Mouse (Mus musculus): Measurements from ENCODE around the gene Abcc5. TPM values are rescaled to one million over a fixed set of nuclear protein-coding genes. Genes with fewer than 3 reads are reported as not detected.
A peak's percentile ranks its signal among the peaks of the same experiment; 100 is the strongest.

The Abcc5 gene
- polyA plus RNA-seq, 1 experiment from 2014 or later = 150 TPM

DNA sequence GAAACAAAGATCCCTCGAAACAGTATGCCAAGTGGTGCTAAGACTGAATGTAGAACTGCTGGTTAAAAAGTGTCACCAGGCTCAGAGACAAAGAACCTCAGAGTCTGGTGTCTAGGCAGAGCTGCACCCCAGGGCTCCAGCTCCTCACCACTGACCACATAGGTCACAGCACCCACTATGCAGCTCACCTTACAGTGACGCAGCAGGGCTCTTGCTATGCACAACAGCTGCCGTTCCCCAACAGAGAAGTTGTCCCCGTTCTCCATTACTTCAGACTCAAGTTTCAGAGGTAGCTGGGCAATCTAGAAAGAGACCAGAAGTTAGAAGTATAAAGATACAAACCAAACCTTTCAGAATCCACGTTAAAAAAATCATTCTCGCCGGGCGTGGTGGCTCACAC, 91.3 kb downstream of the Abcc5 start:
- H3K4me1 ChIP-seq (replicated peaks) = no peaks in the 10 kb centered on the region
- no peak overlapping the region for H3K9ac ChIP-seq (replicated peaks)
- peaks cover 82% of the 10 kb centered on the region for H3K36me3 ChIP-seq
- 93% methylated on average over 8 of the region's 8 CpGs for WGBS
- no peaks in the 10 kb centered on the region for H3K27me3 ChIP-seq
- H3K9me3 ChIP-seq = no peaks in the 10 kb centered on the region
- H3K27ac ChIP-seq = no peak overlapping the region
- H3K4me2 ChIP-seq (replicated peaks) = no peak overlapping the region
- H3K4me3 ChIP-seq (replicated peaks) = no peak overlapping the region
- no peak for ATAC-seq

DNA sequence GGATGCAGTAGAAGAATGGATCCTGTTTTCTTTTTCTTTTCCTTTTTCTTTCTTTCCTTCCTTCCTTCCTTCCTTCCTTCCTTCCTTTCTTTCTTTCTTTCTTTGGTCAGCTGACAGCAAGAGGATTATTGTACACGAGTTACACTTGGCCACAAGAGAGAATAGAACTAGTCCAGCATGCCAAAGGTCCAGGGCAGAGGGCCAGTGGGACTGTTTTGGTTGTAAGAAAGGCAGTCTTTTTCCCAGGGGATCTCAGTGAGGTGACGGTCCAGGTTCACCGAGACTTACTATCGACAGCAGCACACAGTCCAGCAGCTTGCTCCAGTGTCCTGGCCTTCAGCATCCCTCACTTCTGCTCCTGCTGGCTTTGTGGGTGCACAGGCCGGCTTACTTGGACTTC, 97.9 kb downstream of the Abcc5 start:
- ATAC-seq = no peak
- WGBS = 93% methylated on average over 5 of the region's 5 CpGs
- Histone ChIP-seq H3K4me3 (replicated peaks) (no peak overlapping the region), H3K9ac (replicated peaks) (no peak overlapping the region), H3K36me3 (peaks cover 47% of the 10 kb centered on the region), H3K4me2 (replicated peaks) (no peak overlapping the region), H3K27me3 (no peaks in the 10 kb centered on the region), H3K9me3 (no peaks in the 10 kb centered on the region), H3K4me1 (replicated peaks) (no peaks in the 10 kb centered on the region), H3K27ac (no peak overlapping the region)

DNA sequence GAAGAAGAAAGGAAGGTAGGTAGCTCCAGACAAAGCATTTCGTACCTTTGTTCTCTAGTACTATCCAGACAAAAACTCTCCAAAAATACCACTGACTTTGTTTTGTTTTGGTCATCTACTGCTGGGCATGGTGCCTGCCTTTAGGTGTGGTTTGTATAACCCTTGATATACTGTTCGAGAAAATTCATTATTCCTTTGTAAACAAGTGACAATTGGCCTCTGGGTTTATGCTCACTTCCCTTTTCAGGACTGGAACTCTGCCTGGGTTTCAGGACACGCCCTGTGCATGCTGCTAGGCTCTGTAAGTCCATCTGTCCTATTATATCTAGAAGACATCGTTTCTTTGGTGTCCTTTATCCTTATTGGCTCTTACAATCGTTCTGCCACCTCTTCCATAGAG, 100.9 kb downstream of the Abcc5 start, which contains the start of gene Cyp2ab1:
TSS of gene Cyp2ab1 (minus strand) at position 119 of the 400 bp plus-strand sequence.
- WGBS = 81% methylated on average over 5 of the region's 5 CpGs
- H3K9me3 ChIP-seq = no peaks in the 10 kb centered on the region
- H3K4me1 ChIP-seq (replicated peaks) = no peaks in the 10 kb centered on the region
- no peak within 1 kb of the TSS for H3K27ac ChIP-seq
- peaks cover 21% of the 10 kb centered on the region for H3K36me3 ChIP-seq
- no peak within 1 kb of the TSS for H3K4me2 ChIP-seq (replicated peaks)
- no peak for ATAC-seq
- H3K27me3 ChIP-seq = no peaks in the 10 kb centered on the region
- no peak within 1 kb of the TSS for H3K9ac ChIP-seq (replicated peaks)
- no peak within 1 kb of the TSS for H3K4me3 ChIP-seq (replicated peaks)

- Histone ChIP-seq H3K9ac (replicated peaks) (no peak overlapping the region), H3K4me3 (replicated peaks) (no peak overlapping the region), H3K9me3 (no peaks in the 10 kb centered on the region), H3K27me3 (no peaks in the 10 kb centered on the region), H3K4me1 (replicated peaks) (no peaks in the 10 kb centered on the region), H3K36me3 (peaks cover 8% of the 10 kb centered on the region), H3K27ac (no peak overlapping the region), H3K4me2 (replicated peaks) (no peak overlapping the region)
- ATAC-seq = no peak
- WGBS = 81% methylated on average over 5 of the region's 5 CpGs
Measured at GRCm38 (mm10) chr16:20323907-20324306, 102.3 kb downstream of the Abcc5 start.

DNA sequence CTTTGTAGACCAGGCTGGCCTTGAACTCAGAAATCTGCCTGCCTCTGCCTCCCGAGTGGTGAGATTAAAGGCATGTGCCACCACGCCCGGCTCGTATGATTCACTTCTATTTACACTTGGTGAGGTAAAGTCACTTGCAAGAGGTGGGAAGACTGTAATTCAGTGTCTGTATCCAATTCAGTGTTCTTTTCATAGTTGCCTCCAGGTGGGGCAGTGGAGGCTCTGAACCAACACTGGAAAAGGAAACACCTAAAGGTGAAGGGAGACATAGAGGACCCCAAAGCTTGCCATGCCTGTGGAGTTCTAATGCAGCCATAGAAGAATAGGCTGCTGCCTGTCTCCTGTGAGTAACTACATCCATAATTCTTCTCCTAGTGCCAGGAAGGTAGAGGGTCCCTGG, 103.9 kb downstream of the Abcc5 start:
- Histone ChIP-seq H3K27me3 (no peaks in the 10 kb centered on the region), H3K4me2 (replicated peaks) (no peak overlapping the region), H3K27ac (no peak overlapping the region), H3K36me3 (no peaks in the 10 kb centered on the region), H3K9me3 (no peaks in the 10 kb centered on the region), H3K4me1 (replicated peaks) (no peaks in the 10 kb centered on the region), H3K9ac (replicated peaks) (no peak overlapping the region), H3K4me3 (replicated peaks) (no peak overlapping the region)
- WGBS = 89% methylated on average over 4 of the region's 4 CpGs
- no peak for ATAC-seq

GRCm38 (mm10) chr16:20316770-20317169, 109.4 kb downstream of the Abcc5 start:
- no peak overlapping the region for H3K9ac ChIP-seq (replicated peaks)
- H3K36me3 ChIP-seq = no peaks in the 10 kb centered on the region
- no peak overlapping the region for H3K4me3 ChIP-seq (replicated peaks)
- no peak overlapping the region for H3K27ac ChIP-seq
- no peaks in the 10 kb centered on the region for H3K4me1 ChIP-seq (replicated peaks)
- H3K4me2 ChIP-seq (replicated peaks) = no peak overlapping the region
- WGBS = 86% methylated on average over 6 of the region's 6 CpGs
- H3K27me3 ChIP-seq = no peaks in the 10 kb centered on the region
- ATAC-seq = no peak
- H3K9me3 ChIP-seq = no peaks in the 10 kb centered on the region

- no peaks in the 10 kb centered on the region for H3K36me3 ChIP-seq
- H3K4me3 ChIP-seq (replicated peaks) = no peak overlapping the region
- no peaks in the 10 kb centered on the region for H3K27me3 ChIP-seq
- ATAC-seq = no peak
- no peak overlapping the region for H3K9ac ChIP-seq (replicated peaks)
- H3K4me2 ChIP-seq (replicated peaks) = no peak overlapping the region
- no peak overlapping the region for H3K27ac ChIP-seq
- no peaks in the 10 kb centered on the region for H3K4me1 ChIP-seq (replicated peaks)
- no peaks in the 10 kb centered on the region for H3K9me3 ChIP-seq
- whole genome bisulfite sequencing = 89% methylated on average over 4 of the region's 4 CpGs
Measured at GRCm38 (mm10) chr16:20315266-20315665, 110.9 kb downstream of the Abcc5 start.

GRCm38 (mm10) chr16:20312272-20312671, 113.9 kb downstream of the Abcc5 start:
- WGBS = 75% methylated on average over 14 of the region's 14 CpGs
- H3K9ac ChIP-seq (replicated peaks) = no peak overlapping the region
- no peaks in the 10 kb centered on the region for H3K4me1 ChIP-seq (replicated peaks)
- ATAC-seq = no peak
- no peak overlapping the region for H3K4me3 ChIP-seq (replicated peaks)
- H3K36me3 ChIP-seq = no peaks in the 10 kb centered on the region
- no peaks in the 10 kb centered on the region for H3K27me3 ChIP-seq
- H3K9me3 ChIP-seq = no peaks in the 10 kb centered on the region
- no peak overlapping the region for H3K4me2 ChIP-seq (replicated peaks)
- H3K27ac ChIP-seq = no peak overlapping the region

DNA sequence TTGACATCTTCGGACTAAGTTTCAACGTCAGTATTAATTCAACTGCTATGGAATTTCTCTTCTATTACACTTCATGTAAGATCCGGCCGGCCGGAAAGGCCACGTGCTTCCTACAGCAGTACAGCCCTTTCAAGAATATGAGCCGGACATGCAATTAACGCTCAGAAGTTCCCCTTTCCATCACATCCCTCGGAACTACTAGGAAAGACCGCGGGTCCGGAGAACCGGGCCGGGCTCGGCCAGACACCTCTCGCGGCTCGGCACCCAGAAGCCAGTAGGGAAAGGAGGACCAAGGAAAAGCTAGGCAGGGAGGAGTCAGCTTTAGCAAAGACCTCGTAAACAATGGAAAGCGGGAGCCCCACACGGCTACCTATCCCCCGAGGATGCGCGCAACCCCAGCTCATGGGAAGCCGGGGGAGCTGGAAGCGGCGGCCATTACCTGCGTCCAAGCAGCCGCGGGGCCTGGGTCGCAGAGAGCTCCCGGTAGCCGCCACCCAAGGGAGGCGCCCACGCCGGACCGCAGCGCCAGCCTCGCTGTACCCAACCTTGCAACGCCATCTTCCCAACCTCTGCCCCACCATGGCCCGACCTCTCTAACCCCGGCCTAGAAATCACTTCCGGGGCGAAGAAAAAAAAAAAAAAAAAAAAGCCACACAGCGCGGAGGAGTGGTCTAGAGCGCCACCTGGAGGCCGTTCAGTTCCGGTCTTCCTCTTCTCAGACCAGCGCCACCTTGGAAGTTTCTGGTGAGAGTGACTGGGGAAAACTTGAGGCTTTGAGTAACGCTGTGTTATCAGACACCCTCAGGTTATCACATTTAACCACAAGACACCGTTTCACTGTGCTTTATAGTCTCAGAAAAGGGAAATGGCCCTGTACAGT, 124.2 kb downstream of the Abcc5 start, which contains the start of gene Parl:
TSS of gene Parl (minus strand) at position 618 of the 880 bp plus-strand sequence.
- H3K4me1 ChIP-seq (replicated peaks) = peaks cover 19% of the 10 kb centered on the region
- H3K9me3 ChIP-seq = no peaks in the 10 kb centered on the region
- peak within 1 kb of the TSS; percentile 85 for H3K4me2 ChIP-seq (replicated peaks)
- peak within 1 kb of the TSS; percentile 92 for H3K4me3 ChIP-seq (replicated peaks)
- WGBS = under 1% methylated on average over 52 of the region's 52 CpGs
- peaks cover 12% of the 10 kb centered on the region for H3K36me3 ChIP-seq
- no peaks in the 10 kb centered on the region for H3K27me3 ChIP-seq
- peak; percentile 96 for ATAC-seq
- H3K27ac ChIP-seq = peak within 1 kb of the TSS; percentile 62
- peak within 1 kb of the TSS; percentile 87 for H3K9ac ChIP-seq (replicated peaks)

DNA sequence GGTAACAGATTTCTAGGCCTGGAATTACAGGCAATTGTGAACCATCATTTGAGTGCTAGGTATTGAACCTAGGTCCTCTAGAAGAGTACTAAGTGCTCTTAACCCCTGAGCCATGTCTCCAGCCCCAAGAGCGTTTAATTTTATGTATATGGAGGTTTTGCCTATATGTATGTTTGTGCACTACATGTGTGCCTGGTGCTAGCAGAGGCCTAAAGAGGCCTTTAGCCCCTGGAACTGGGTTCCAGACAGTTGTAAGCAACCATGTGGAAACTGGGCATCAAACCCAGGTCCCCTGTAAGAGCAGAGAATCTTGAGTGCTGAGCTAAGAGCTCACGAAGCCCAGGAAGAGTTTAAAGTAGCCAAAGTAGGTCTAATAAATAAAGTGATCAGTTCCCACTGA, 126.1 kb downstream of the Abcc5 start:
- H3K4me2 ChIP-seq (replicated peaks) = 0 out of 2 replicates have a peak overlapping the region, but pooled peaks have one; percentile 85
- no peak overlapping the region for H3K9ac ChIP-seq (replicated peaks)
- peaks cover 30% of the 10 kb centered on the region for H3K36me3 ChIP-seq
- 95% methylated on average over 2 of the region's 2 CpGs for WGBS
- no peaks in the 10 kb centered on the region for H3K9me3 ChIP-seq
- ATAC-seq = no peak
- peaks cover 19% of the 10 kb centered on the region for H3K4me1 ChIP-seq (replicated peaks)
- H3K27me3 ChIP-seq = no peaks in the 10 kb centered on the region
- H3K4me3 ChIP-seq (replicated peaks) = no peak overlapping the region
- no peak overlapping the region for H3K27ac ChIP-seq
